Mouse (Mus musculus) CH12.LX (cell line): ENCODE measurements at regions not wholly inside any gene's neighbourhood (a gene's known extent, or its start where the extent isn't known, plus 50 kb on each side); places are given as distances from the start of the nearest gene placed in this dataset.

Experiments
- DNase-seq: peaks from one replicate; pipeline ENCODE4 v3.0.0-alpha.2; 2013; ENCODE audit errors: extremely low read depth
- H3K27ac ChIP-seq: 2 replicates; pipeline ENCODE4 v1.5.1; 2012; ENCODE audit warnings: low read depth, mild to moderate bottlenecking, control low read depth, moderate library complexity; ENCODE audit not compliant: insufficient read depth
- H3K27me3 ChIP-seq: replicated peaks from 2 replicates; pipeline ENCODE3; 2012; ENCODE audit warnings: inconsistent platforms
- H3K36me3 ChIP-seq, 2 experiments: replicated peaks in 1 of 2; 2 replicates each; pipeline versions ENCODE3 to v1.6.1; 2012; ENCODE audit warnings: inconsistent platforms in 1 of 2, low read length in 1 of 2, mild to moderate bottlenecking in 1 of 2, mixed read lengths in 1 of 2, moderate library complexity in 1 of 2; ENCODE audit not compliant: control insufficient read depth in 1 of 2, insufficient read depth in 1 of 2
- H3K4me1 ChIP-seq, 2 experiments: 2 replicates each; pipeline ENCODE4 v1.6.1; 2012; ENCODE audit warnings: inconsistent platforms in 1 of 2, moderate library complexity in 1 of 2; ENCODE audit not compliant: insufficient read depth in 2 of 2, control insufficient read depth in 1 of 2
- H3K4me2 ChIP-seq: 2 replicates; pipeline ENCODE4 v1.6.1; 2012; ENCODE audit warnings: low read depth, mild to moderate bottlenecking, control low read depth; ENCODE audit not compliant: poor library complexity, insufficient read depth, severe bottlenecking
- H3K4me3 ChIP-seq, 3 experiments: fragments of 150-350 bp in 1 of 3; sonication (generic) in 1 of 3; replicated peaks in 1 of 3; 2 replicates each; pipeline versions ENCODE3 to v1.5.1; 2011 to 2012; ENCODE audit warnings: low read depth in 2 of 3, low read length in 2 of 3, mild to moderate bottlenecking in 2 of 3, moderate library complexity in 2 of 3, control low read depth in 1 of 3, improper control_type of control experiment in 1 of 3, inconsistent platforms in 1 of 3, mixed read lengths in 1 of 3; ENCODE audit not compliant: poor library complexity in 1 of 3
- H3K79me2 ChIP-seq: replicated peaks from 2 replicates; pipeline ENCODE4 v1.6.1; 2012; ENCODE audit warnings: mild to moderate bottlenecking, moderate library complexity; ENCODE audit not compliant: control insufficient read depth, poor library complexity, insufficient read depth, severe bottlenecking; ENCODE audit errors: extremely low read depth
- H3K9ac ChIP-seq: 2 replicates; pipeline ENCODE4 v1.6.1; 2012; ENCODE audit warnings: low read depth, mild to moderate bottlenecking, control low read depth, moderate library complexity; ENCODE audit not compliant: insufficient read depth
- H3K9me3 ChIP-seq: replicated peaks from 2 replicates; pipeline ENCODE3; 2012; ENCODE audit warnings: low read length, inconsistent platforms, mixed read lengths
- CHD1 ChIP-seq: IDR thresholded peaks from 2 replicates; pipeline ENCODE4 v1.6.1; 2012; ENCODE audit warnings: low read depth, low read length, improper control_type of control experiment, inconsistent platforms
- CHD2 ChIP-seq: IDR thresholded peaks from 2 replicates; pipeline ENCODE4 v1.6.1; 2011; ENCODE audit warnings: low read length, improper control_type of control experiment
- CTCF ChIP-seq, 2 experiments: IDR thresholded peaks in 1 of 2; conservative IDR thresholded peaks in 1 of 2; 2 replicates each; pipeline ENCODE4 v1.5.1; 2011 to 2012; ENCODE audit warnings: low read depth in 2 of 2, low read length in 2 of 2, improper control_type of control experiment in 1 of 2, inconsistent platforms in 1 of 2, mild to moderate bottlenecking in 1 of 2, moderate library complexity in 1 of 2
- E2F4 ChIP-seq: IDR thresholded peaks from 2 replicates; pipeline ENCODE4 v1.6.1; 2011; ENCODE audit warnings: low read depth, low read length, improper control_type of control experiment; ENCODE audit not compliant: insufficient replicate concordance
- ELF1 ChIP-seq: IDR thresholded peaks from 2 replicates; pipeline ENCODE4 v1.6.1; 2014; ENCODE audit warnings: low read depth, mild to moderate bottlenecking, inconsistent platforms, low read length, improper control_type of control experiment
- EP300 ChIP-seq: IDR thresholded peaks from 2 replicates; pipeline ENCODE4 v1.6.1; 2011; ENCODE audit warnings: low read length, improper control_type of control experiment
- GABPA ChIP-seq: IDR thresholded peaks from 2 replicates; pipeline ENCODE4 v1.6.1; 2012; ENCODE audit warnings: low read depth, low read length, improper control_type of control experiment, inconsistent platforms; ENCODE audit not compliant: insufficient replicate concordance
- HCFC1 ChIP-seq: IDR thresholded peaks from 2 replicates; pipeline ENCODE4 v1.6.1; 2012; ENCODE audit warnings: low read depth, mild to moderate bottlenecking, inconsistent platforms, low read length, improper control_type of control experiment
- IRF4 ChIP-seq: IDR thresholded peaks from 2 replicates; pipeline ENCODE4 v1.6.1; 2014; ENCODE audit warnings: low read depth, mild to moderate bottlenecking, inconsistent platforms, low read length, improper control_type of control experiment
- JUN ChIP-seq: IDR thresholded peaks from 2 replicates; pipeline ENCODE4 v1.6.1; 2011; ENCODE audit warnings: low read depth, mild to moderate bottlenecking, low read length, improper control_type of control experiment, moderate library complexity; ENCODE audit not compliant: insufficient read depth
- JUND ChIP-seq: conservative IDR thresholded peaks from 2 replicates; pipeline ENCODE4 v1.6.1; 2011; ENCODE audit warnings: low read depth, low read length, improper control_type of control experiment
- MAFK ChIP-seq: IDR thresholded peaks from 2 replicates; pipeline ENCODE4 v1.6.1; 2011; ENCODE audit warnings: low read length, improper control_type of control experiment; ENCODE audit not compliant: insufficient replicate concordance
- MAX ChIP-seq: IDR thresholded peaks from 2 replicates; pipeline ENCODE4 v1.6.1; 2011; ENCODE audit warnings: low read length, improper control_type of control experiment
- MEF2A ChIP-seq: IDR thresholded peaks from 2 replicates; pipeline ENCODE4 v1.6.1; 2014; ENCODE audit warnings: low read depth, mild to moderate bottlenecking, inconsistent platforms, low read length, improper control_type of control experiment, borderline replicate concordance
- MXI1 ChIP-seq: IDR thresholded peaks from 2 replicates; pipeline ENCODE4 v1.6.1; 2011; ENCODE audit warnings: mild to moderate bottlenecking, low read depth, low read length, improper control_type of control experiment
- MYC ChIP-seq: IDR thresholded peaks from 2 replicates; pipeline ENCODE4 v1.6.1; 2011; ENCODE audit warnings: low read depth, mild to moderate bottlenecking, improper control_type of control experiment, low read length
- NELFE ChIP-seq: IDR thresholded peaks from 2 replicates; pipeline ENCODE4 v1.6.1; 2011; ENCODE audit warnings: low read depth, low read length, improper control_type of control experiment
- PAX5 ChIP-seq: IDR thresholded peaks from 2 replicates; pipeline ENCODE4 v1.6.1; 2012; ENCODE audit warnings: low read length, inconsistent platforms, mixed read lengths
- POLR2A ChIP-seq: IDR thresholded peaks from 2 replicates; pipeline ENCODE4 v1.6.1; 2011; ENCODE audit warnings: low read depth, mild to moderate bottlenecking, improper control_type of control experiment, low read length
- RCOR1 ChIP-seq: conservative IDR thresholded peaks from 2 replicates; pipeline ENCODE4 v1.6.1; 2012; ENCODE audit warnings: low read depth, mild to moderate bottlenecking, inconsistent platforms, low read length, improper control_type of control experiment
- SIN3A ChIP-seq: IDR thresholded peaks from 2 replicates; pipeline ENCODE4 v1.6.1; 2012; ENCODE audit warnings: low read length, improper control_type of control experiment, inconsistent platforms
- SMC3 ChIP-seq: IDR thresholded peaks from 2 replicates; pipeline ENCODE4 v1.6.1; 2011; ENCODE audit warnings: low read depth, low read length, improper control_type of control experiment
- TBP ChIP-seq: conservative IDR thresholded peaks from 2 replicates; pipeline ENCODE4 v1.6.1; 2011; ENCODE audit warnings: low read depth, low read length, improper control_type of control experiment
- TCF12 ChIP-seq: IDR thresholded peaks from 2 replicates; pipeline ENCODE4 v1.6.1; 2014; ENCODE audit warnings: low read depth, mild to moderate bottlenecking, inconsistent platforms, low read length, improper control_type of control experiment
- UBTF ChIP-seq: IDR thresholded peaks from 2 replicates; pipeline ENCODE4 v1.6.1; 2012; ENCODE audit warnings: low read depth, mild to moderate bottlenecking, inconsistent platforms, low read length, improper control_type of control experiment, moderate library complexity
- ZC3H11A ChIP-seq: IDR thresholded peaks from 2 replicates; pipeline ENCODE4 v1.6.1; 2012; ENCODE audit warnings: low read depth, mild to moderate bottlenecking, inconsistent platforms, low read length, improper control_type of control experiment
- ZMIZ1 ChIP-seq: IDR thresholded peaks from 2 replicates; pipeline ENCODE4 v1.6.1; 2012; ENCODE audit warnings: low read depth, mild to moderate bottlenecking, inconsistent platforms, low read length, improper control_type of control experiment
- dilution Hi-C: fragments of 300-500 bp; cut with MboI; formaldehyde crosslinking; loops from 2 replicates; pipeline ENCODE4 v1.14.3; 2020; ENCODE audit warnings: low sequenced_read_pairs; ENCODE audit not compliant: extremely low pct_unique_long_range_greater_than_20kb, extremely low pct_ligation_motif_present
- in situ Hi-C: fragments of 300-500 bp; cut with MboI; formaldehyde crosslinking; loops from 3 replicates; pipeline ENCODE4 v1.14.3; 2019; ENCODE audit warnings: low sequenced_read_pairs, low pct_ligation_motif_present, low pct_unique_long_range_greater_than_20kb, mixed read lengths

DNA sequence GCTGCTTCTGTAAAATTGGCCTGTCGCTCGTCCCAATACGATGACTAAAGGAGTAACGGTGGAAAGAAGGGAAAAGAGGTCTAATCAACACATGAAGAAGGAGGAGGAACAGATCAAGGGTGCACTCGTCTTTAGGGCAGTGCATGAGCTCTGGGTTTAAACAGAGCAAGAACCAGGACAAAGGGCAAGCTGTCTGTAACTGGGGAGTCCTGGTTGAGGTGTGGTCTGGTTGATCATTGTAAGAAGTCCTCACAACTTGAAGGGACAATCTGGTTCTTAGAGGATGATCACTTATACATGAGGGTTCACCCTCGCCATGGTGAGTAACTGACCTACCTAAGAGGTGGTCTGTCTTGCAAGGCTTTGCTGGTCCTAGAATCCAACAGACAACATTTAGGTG is 105.2 kb upstream of the Gls start:
- no peak for DNase-seq
- Histone ChIP-seq H3K27ac (no peak overlapping the region), H3K4me2 (no peak overlapping the region), H3K27me3 (no peaks in the 10 kb centered on the region), H3K79me2 (no peaks in the 10 kb centered on the region), H3K36me3 (no peaks in the 10 kb centered on the region), H3K9me3 (no peaks in the 10 kb centered on the region), H3K4me1 (peaks cover 0 to 4% of the 10 kb centered on the region in 2 experiments; a peak in 3 of 4 replicates), H3K9ac (no peak overlapping the region), H3K4me3 (no peak overlapping the region)
- dilution Hi-C loops (no loop called here), in situ Hi-C loops (no loop called here)
- TF ChIP-seq TBP = no peak
- TF ChIP-seq MXI1 = no peak
- TF ChIP-seq MYC = no peak
- no peak for TF ChIP-seq SMC3
- no peak for TF ChIP-seq PAX5
- TF ChIP-seq EP300 = no peak
- TF ChIP-seq ZMIZ1 = no peak
- no peak for TF ChIP-seq CHD1
- TF ChIP-seq ZC3H11A = no peak
- TF ChIP-seq POLR2A = no peak
- no peak for TF ChIP-seq CTCF (conservative IDR thresholded peaks at IDR 0.05 in 1 of 2, IDR thresholded peaks at IDR 0.05 in 1 of 2; ENCODE audit: low read depth in 2 of 2, low read length in 2 of 2)
- TF ChIP-seq GABPA = no peak
- no peak for TF ChIP-seq E2F4
- no peak for TF ChIP-seq JUND
- no peak for TF ChIP-seq MEF2A
- TF ChIP-seq RCOR1 = no peak
- TF ChIP-seq SIN3A = no peak

DNA sequence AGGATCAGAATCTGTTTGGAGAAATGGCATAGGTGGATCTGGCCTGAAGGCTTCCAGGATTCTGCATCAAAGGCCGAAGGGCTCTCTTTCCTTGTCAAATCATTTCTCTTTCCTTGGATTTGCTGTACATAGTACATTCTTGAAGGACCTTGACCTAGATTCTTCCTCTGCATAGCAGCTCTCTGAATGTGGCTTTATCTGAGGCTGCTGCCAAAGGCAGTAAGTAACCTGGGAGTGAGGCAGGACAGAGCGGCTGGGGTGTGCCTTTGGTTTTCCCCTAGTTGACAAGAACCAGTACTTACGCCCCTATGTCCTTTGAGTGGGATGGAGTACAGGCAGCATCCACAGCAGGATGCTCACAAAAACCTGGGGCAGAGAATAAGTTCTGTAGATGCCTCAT is 103.7 kb upstream of the Gls start:
- H3K4me1 ChIP-seq = peaks cover 0 to 3% of the 10 kb centered on the region in 2 experiments; a peak in 2 of 4 replicates
- in situ Hi-C loops (no loop called here), dilution Hi-C loops (no loop called here)
- TF ChIP-seq MAX (no peak), RCOR1 (no peak), ZMIZ1 (no peak), UBTF (no peak), JUN (no peak), HCFC1 (no peak), TCF12 (no peak), SMC3 (no peak), MXI1 (no peak), NELFE (no peak), ELF1 (no peak), SIN3A (no peak), ZC3H11A (no peak), IRF4 (no peak), CHD2 (no peak), MAFK (no peak)
- no peaks in the 10 kb centered on the region for H3K79me2 ChIP-seq
- H3K9me3 ChIP-seq = no peaks in the 10 kb centered on the region
- no peak overlapping the region for H3K27ac ChIP-seq
- no peak overlapping the region for H3K4me3 ChIP-seq
- no peak overlapping the region for H3K4me2 ChIP-seq
- H3K36me3 ChIP-seq = no peaks in the 10 kb centered on the region
- H3K9ac ChIP-seq = no peak overlapping the region
- no peaks in the 10 kb centered on the region for H3K27me3 ChIP-seq
- DNase-seq = no peak
